Mouse (Mus musculus) lung, embryonic 16.5 days (tissue): ENCODE measurements around the gene Scn5a. TPM values are rescaled to one million over a fixed set of nuclear protein-coding genes. Genes with fewer than 3 reads are reported as not detected.

Source experiments
- ATAC-seq: fragments of 200-750 bp; cut with Nextera tagmentation; 2 replicates; pipeline ENCODE4 v1.8.0; 2017; ENCODE audit warnings: low read depth, mild to moderate bottlenecking, moderate library complexity
- H3K27ac ChIP-seq: fragments of 300-500 bp; sonication (generic); 2 replicates; pipeline ENCODE4 v1.5.1; 2014; ENCODE audit warnings: mild to moderate bottlenecking, control low read depth, low read length
- H3K27me3 ChIP-seq: fragments of 300-500 bp; sonication (generic); 2 replicates; pipeline ENCODE4 v1.6.1; 2014; ENCODE audit warnings: low read depth, low read length, mixed read lengths; ENCODE audit not compliant: control insufficient read depth, insufficient read depth
- H3K36me3 ChIP-seq: fragments of 300-500 bp; sonication (generic); 2 replicates; pipeline ENCODE4 v1.6.1; 2014; ENCODE audit warnings: low read length; ENCODE audit not compliant: control insufficient read depth, insufficient read depth
- H3K4me1 ChIP-seq: fragments of 300-500 bp; sonication (generic); replicated peaks from 2 replicates; pipeline ENCODE4 v1.6.1; 2014; ENCODE audit warnings: low read length, mixed read lengths; ENCODE audit not compliant: control insufficient read depth, insufficient read depth
- H3K4me2 ChIP-seq: fragments of 300-500 bp; sonication (generic); 2 replicates; pipeline ENCODE4 v1.6.1; 2014; ENCODE audit warnings: low read depth, low read length, control low read depth
- H3K4me3 ChIP-seq: fragments of 300-500 bp; sonication (generic); 2 replicates; pipeline ENCODE4 v1.5.1; 2014; ENCODE audit warnings: mild to moderate bottlenecking, low read length, control low read depth
- H3K9ac ChIP-seq: fragments of 300-500 bp; sonication (generic); 2 replicates; pipeline ENCODE4 v1.6.1; 2014; ENCODE audit warnings: low read length, control low read depth
- H3K9me3 ChIP-seq: fragments of 300-500 bp; sonication (generic); 2 replicates; pipeline ENCODE4 v1.6.1; 2016; ENCODE audit warnings: low read length; ENCODE audit not compliant: control insufficient read depth
- WGBS: fragments of 180-500 bp; shearing (Covaris S2); extraction: QIAGEN DNeasy Blood & Tissue Kit; methylation state at CpG from one replicate; pipeline ENCODE4 v1.1.7; 2014; 5-methylcytosine and 5-hydroxymethylcytosine counted together
- polyA plus RNA-seq: library from polyadenylated mRNA; unstranded; fragments of >200 nt; fragmentation: Nextera tagmentation; extraction: Ambion mirVana; gene quantifications from 2 replicates; pipeline ENCODE4 v1.2.1, GENCODE M21; 2015

Scn5a gene
- polyA plus RNA-seq, 1 experiment from 2014 or later: 0.80 TPM

GRCm38 (mm10) chr9:119472412-119472918, 106.4 kb downstream of the Scn5a start:
- no peak overlapping the region for H3K9ac ChIP-seq
- no peak overlapping the region for H3K4me2 ChIP-seq
- H3K4me3 ChIP-seq: no peak overlapping the region
- peaks cover 2% of the 10 kb centered on the region; the same call in 1 of the 2 replicates for H3K36me3 ChIP-seq
- no peaks in the 10 kb centered on the region for H3K9me3 ChIP-seq
- ATAC-seq: no peak
- no peak overlapping the region for H3K27ac ChIP-seq
- H3K4me1 ChIP-seq: no peaks in the 10 kb centered on the region
- no peaks in the 10 kb centered on the region for H3K27me3 ChIP-seq
- WGBS: 35% methylated on average over 11 of the region's 11 CpGs

DNA sequence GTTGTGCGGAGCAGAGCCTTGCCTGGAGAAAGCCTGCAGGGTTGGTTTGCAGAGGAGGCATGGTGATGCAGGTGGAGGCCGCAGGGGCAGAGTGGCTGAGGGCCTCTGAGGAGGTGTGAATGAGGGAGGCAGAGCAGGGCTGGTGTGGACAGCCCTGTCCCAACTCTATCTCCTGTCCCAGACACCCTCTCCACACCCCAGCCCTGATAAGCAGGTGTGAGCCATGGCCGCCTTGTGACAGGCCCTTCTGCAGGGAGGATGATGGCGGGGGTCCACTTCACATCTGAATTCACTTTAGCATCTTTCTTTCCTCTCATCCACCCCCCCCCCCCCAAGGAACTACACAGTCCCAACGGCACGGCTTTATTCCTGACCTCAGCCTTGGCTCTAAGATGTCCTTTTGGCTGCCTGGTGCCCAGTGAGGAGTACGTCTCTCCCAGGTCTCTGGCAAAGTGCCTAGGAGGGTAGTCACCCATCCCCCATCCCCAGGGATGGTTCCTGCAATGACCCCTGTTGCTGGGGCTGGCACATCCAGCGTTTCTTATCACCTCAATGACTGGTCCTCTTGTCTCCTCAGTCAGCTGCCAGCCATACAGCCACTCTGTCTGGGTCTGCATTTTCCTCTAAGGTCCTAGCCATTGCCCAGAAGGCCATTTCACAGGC, 109.0 kb downstream of the Scn5a start:
- no peak overlapping the region for H3K27ac ChIP-seq
- no peak overlapping the region for H3K4me3 ChIP-seq
- no peak overlapping the region for H3K9ac ChIP-seq
- 58% methylated on average over 8 of the region's 8 CpGs for WGBS
- no peaks in the 10 kb centered on the region for H3K9me3 ChIP-seq
- no peaks in the 10 kb centered on the region for H3K4me1 ChIP-seq
- no peak for ATAC-seq
- no peak overlapping the region for H3K4me2 ChIP-seq
- H3K36me3 ChIP-seq: peaks cover 11% of the 10 kb centered on the region
- no peaks in the 10 kb centered on the region for H3K27me3 ChIP-seq

DNA sequence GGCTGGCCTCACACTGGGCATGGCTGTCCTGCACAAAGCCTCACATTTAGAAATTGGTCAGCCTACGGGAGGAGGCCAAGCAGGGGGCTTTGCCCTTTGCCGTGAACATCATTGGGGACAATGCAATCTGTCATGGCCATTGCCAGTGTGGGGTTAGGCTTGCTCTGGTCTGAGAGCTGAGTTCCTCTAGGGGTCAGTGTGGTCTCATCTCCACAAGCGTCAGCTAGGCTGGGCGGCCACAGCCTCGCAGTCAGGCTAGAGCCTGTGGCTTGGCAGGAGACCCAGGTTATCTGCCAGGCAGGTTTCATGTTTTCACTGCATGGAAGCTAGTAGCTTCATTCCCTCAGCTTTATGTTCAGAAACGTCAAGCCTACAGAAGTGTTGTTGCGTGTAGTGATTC, 113.2 kb downstream of the Scn5a start:
- H3K27me3 ChIP-seq: no peaks in the 10 kb centered on the region
- WGBS: 68% methylated on average over 7 of the region's 7 CpGs
- H3K4me2 ChIP-seq: no peak overlapping the region
- H3K9me3 ChIP-seq: no peaks in the 10 kb centered on the region
- H3K36me3 ChIP-seq: peaks cover 26% of the 10 kb centered on the region
- no peaks in the 10 kb centered on the region for H3K4me1 ChIP-seq
- no peak overlapping the region for H3K4me3 ChIP-seq
- ATAC-seq: peak; percentile 72
- H3K9ac ChIP-seq: no peak overlapping the region
- H3K27ac ChIP-seq: no peak overlapping the region

- H3K36me3 ChIP-seq: peaks cover 26% of the 10 kb centered on the region
These were observed 113.8 kb downstream of the Scn5a start for GRCm38 (mm10) chr9:119465056-119465455.

GRCm38 (mm10) chr9:119460410-119460809, 118.4 kb downstream of the Scn5a start:
- Histone ChIP-seq H3K9ac (no peak overlapping the region), H3K36me3 (peaks cover 26% of the 10 kb centered on the region), H3K9me3 (no peaks in the 10 kb centered on the region), H3K27me3 (no peaks in the 10 kb centered on the region), H3K4me2 (no peak overlapping the region), H3K27ac (no peak overlapping the region), H3K4me3 (no peak overlapping the region), H3K4me1 (no peaks in the 10 kb centered on the region)
- 39% methylated on average over 8 of the region's 8 CpGs for WGBS
- ATAC-seq: peak; percentile 43

More at GRCm38 (mm10) chr9:119465056-119465455, 113.8 kb downstream of the Scn5a start:
- H3K9ac ChIP-seq: no peak overlapping the region
- H3K9me3 ChIP-seq: no peaks in the 10 kb centered on the region
- no peak overlapping the region for H3K4me3 ChIP-seq
- H3K4me2 ChIP-seq: no peak overlapping the region
- no peak overlapping the region for H3K27ac ChIP-seq
- H3K27me3 ChIP-seq: no peaks in the 10 kb centered on the region
- ATAC-seq: no peak
- H3K4me1 ChIP-seq: no peaks in the 10 kb centered on the region
- 84% methylated on average over 6 of the region's 6 CpGs for WGBS

DNA sequence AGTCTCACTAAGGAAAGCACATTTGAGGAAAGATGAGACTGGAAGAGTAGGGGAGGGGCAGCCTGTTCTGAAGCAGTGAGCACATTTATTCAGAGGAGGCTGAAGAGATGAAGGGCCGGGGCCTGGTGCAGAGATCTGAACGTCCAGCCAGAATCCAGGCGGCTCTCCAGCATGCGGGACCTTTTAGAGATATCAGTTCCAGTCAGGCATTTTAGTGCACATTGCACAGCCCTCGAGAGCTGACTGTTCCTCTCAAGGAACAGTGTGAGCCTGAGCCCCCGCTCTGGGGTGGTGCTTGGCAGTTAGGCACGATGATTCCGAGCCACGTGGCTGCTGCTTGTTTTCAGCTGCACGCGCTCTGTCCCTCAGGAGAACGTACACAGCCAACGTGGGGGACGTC, 121.7 kb downstream of the Scn5a start:
- no peaks in the 10 kb centered on the region for H3K4me1 ChIP-seq
- WGBS: 71% methylated on average over 14 of the region's 14 CpGs
- no peaks in the 10 kb centered on the region for H3K27me3 ChIP-seq
- ATAC-seq: no peak
- no peak overlapping the region for H3K9ac ChIP-seq
- H3K4me2 ChIP-seq: no peak overlapping the region
- peaks cover 16% of the 10 kb centered on the region for H3K36me3 ChIP-seq
- no peak overlapping the region for H3K27ac ChIP-seq
- H3K9me3 ChIP-seq: no peaks in the 10 kb centered on the region
- H3K4me3 ChIP-seq: no peak overlapping the region

DNA sequence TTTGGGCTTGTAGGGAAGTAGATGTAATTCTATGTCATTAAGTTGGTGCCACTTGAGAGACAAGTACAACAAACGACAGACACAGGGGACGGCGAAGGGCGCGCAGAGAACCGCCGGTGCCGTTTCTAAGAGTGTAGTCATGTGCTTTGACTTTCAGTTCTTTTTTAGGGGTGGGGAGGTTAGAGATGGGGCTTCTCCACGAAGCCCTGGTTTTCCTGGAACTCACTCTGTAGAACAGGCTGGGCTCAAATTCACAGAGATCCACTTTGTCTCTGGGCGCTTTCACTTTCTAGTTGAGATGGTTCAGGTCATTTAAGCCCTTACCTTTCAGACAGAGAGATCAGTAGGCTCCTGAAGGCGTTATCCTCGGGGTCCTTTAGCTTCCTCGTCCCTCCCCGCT, 122.8 kb downstream of the Scn5a start:
- Histone ChIP-seq H3K9ac (no peak overlapping the region), H3K4me2 (no peak overlapping the region), H3K4me3 (no peak overlapping the region), H3K27me3 (no peaks in the 10 kb centered on the region), H3K4me1 (no peaks in the 10 kb centered on the region), H3K9me3 (no peaks in the 10 kb centered on the region), H3K36me3 (peaks cover 21% of the 10 kb centered on the region), H3K27ac (no peak overlapping the region)
- no peak for ATAC-seq
- WGBS: 84% methylated on average over 14 of the region's 14 CpGs

- WGBS: 24% methylated on average over 6 of the region's 6 CpGs
- no peak for ATAC-seq
- Histone ChIP-seq H3K4me1 (peaks cover 10% of the 10 kb centered on the region), H3K27me3 (no peaks in the 10 kb centered on the region), H3K4me3 (peak overlapping the region; percentile 90), H3K9me3 (no peaks in the 10 kb centered on the region), H3K4me2 (peak overlapping the region; percentile 90), H3K27ac (no peak overlapping the region), H3K36me3 (peaks cover 17% of the 10 kb centered on the region), H3K9ac (peak overlapping the region; percentile 88)
These were observed 133.1 kb downstream of the Scn5a start for GRCm38 (mm10) chr9:119445737-119446136.

- peak; percentile 93 for ATAC-seq
- Histone ChIP-seq H3K36me3 (peaks cover 10% of the 10 kb centered on the region), H3K9ac (peak within 1 kb of the TSS; percentile 88), H3K4me2 (peak within 1 kb of the TSS; percentile 90), H3K27ac (peak within 1 kb of the TSS; percentile 88), H3K4me3 (peak within 1 kb of the TSS; percentile 90), H3K9me3 (no peaks in the 10 kb centered on the region), H3K4me1 (peaks cover 10% of the 10 kb centered on the region), H3K27me3 (no peaks in the 10 kb centered on the region)
- under 1% methylated on average over 52 of the region's 52 CpGs for WGBS
These were observed 133.9 kb downstream of the Scn5a start, which contains the start of gene Exog for GRCm38 (mm10) chr9:119444738-119445429. Gene Exog (plus strand): TSS chr9:119444943.
